Mouse (Mus musculus) cerebellum, adult 9-10 months (tissue): ENCODE data around the gene Alkal2.

ENCODE experiments used
- DNase-seq: peaks from one replicate; pipeline ENCODE4 v3.0.0; 2022

Alkal2 gene

DNA sequence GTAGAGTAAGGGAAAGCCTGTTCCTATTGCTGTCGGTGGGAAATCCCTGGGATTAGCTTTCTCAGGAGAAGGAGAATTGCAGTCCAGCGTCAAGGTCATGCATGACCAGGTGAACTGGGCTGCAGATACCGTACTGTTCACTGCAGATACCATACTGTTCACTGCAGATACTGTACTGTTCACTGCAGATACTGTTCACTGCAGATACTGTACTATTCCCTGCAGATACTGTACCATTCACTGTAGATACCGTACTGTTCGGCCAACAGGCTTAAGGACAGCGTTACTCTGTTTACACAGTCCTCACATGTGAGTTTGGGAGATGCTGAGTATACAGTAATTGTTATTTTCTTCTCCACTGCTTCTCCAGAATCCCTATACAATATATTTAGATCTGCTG is 44.1 kb downstream of the Alkal2 start:
- no peak for DNase-seq

DNA sequence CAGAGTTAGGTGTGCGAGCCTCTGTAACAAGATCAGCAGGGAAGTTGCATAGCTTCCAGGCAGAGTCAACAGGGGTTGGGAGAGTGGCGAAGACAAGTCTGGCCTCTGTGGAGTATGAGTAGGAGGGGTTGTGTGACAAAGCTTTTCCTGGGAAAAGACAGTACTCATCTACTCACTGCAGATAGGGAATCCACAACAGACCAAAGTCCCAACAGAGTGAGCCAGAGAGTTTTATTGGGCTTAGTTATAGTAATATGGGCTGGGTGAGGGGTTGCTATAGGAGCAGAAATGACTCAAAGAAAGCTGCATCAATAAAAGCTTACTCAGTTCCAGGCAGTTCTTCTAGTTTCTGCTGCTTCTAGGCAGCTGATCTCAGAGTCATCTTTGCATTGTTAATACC is 49.2 kb downstream of the Alkal2 start:
- no peak for DNase-seq

DNA sequence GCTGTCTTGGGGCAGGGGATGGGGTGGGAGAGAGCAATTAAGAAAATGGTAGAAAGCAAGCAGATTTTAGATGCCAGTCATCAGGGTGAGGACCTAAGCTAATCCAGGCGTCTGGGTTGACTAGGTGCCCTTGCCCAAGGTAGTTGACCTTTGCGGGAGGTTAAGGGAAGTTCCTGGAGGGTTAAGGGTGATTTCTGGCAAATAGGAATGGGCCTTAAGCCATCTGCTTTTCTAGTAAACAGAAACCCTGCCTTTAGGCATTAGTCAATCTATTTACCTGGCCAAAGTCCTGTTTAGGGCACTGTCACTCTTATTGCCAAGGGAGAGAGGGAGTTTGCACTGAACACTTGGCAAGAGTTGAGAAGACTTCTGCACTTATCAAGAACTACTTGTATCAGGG is 52.8 kb downstream of the Alkal2 start:
- no peak for DNase-seq
